Mouse (Mus musculus) liver, adult 2 months (tissue): ENCODE data around the gene Rln3.

Experiments
- CTCF ChIP-seq: fragments of 200-500 bp; IDR thresholded peaks from 2 replicates; pipeline ENCODE4 v1.5.1; 2011; ENCODE audit warnings: low read depth, low read length, control low read depth
- POLR2A ChIP-seq: fragments of 200-500 bp; IDR thresholded peaks from 2 replicates; pipeline ENCODE4 v1.6.1; 2011; ENCODE audit warnings: low read length, control low read depth; ENCODE audit not compliant: insufficient read depth; ENCODE audit errors: extremely low read depth

- TF ChIP-seq POLR2A (no peak), CTCF (no peak)
These were observed 39.0 kb upstream of the Rln3 start for GRCm38 (mm10) chr8:84083829-84084241.
